Mouse (Mus musculus) lung, adult 2 months (tissue): ENCODE results near the gene Usp3. TPM values are rescaled to one million over a fixed set of nuclear protein-coding genes. Genes with fewer than 3 reads are reported as not detected.
A peak's percentile ranks its signal among the peaks of the same experiment; 100 is the strongest.

Experiments
- DNase-seq: peaks from one replicate; pipeline ENCODE4 v3.0.0; 2022
- H3K4me1 ChIP-seq: fragments of 200-500 bp; 2 replicates; pipeline ENCODE4 v1.6.1; 2011; ENCODE audit warnings: low read length; ENCODE audit not compliant: control insufficient read depth, insufficient read depth
- H3K4me3 ChIP-seq: fragments of 200-500 bp; replicated peaks from 2 replicates; pipeline ENCODE3; 2011; ENCODE audit warnings: low read depth, mild to moderate bottlenecking, control low read depth, low read length; ENCODE audit errors: extremely low read depth
- CTCF ChIP-seq: fragments of 200-500 bp; IDR thresholded peaks from 2 replicates; pipeline ENCODE4 v1.5.1; 2011; ENCODE audit warnings: mild to moderate bottlenecking, low read length, control low read depth; ENCODE audit not compliant: insufficient read depth
- POLR2A ChIP-seq: fragments of 200-500 bp; IDR thresholded peaks from 2 replicates; pipeline ENCODE4 v1.6.1; 2011; ENCODE audit warnings: low read depth, mild to moderate bottlenecking, control low read depth, low read length, borderline replicate concordance; ENCODE audit errors: extremely low read depth
- WGBS: fragments of 180-500 bp; shearing (Covaris S2); methylation state at CpG from one replicate; pipeline ENCODE4 v1.1.7; 2018; 5-methylcytosine and 5-hydroxymethylcytosine counted together
- polyA plus RNA-seq: library from polyadenylated mRNA; depleted of rRNA; stranded (reverse); fragments of >200 nt; gene quantifications from 2 replicates; pipeline ENCODE4 v1.2.3, GENCODE M21; 2012

Usp3 gene
- polyA plus RNA-seq, 1 experiment = 15.6 TPM

DNA sequence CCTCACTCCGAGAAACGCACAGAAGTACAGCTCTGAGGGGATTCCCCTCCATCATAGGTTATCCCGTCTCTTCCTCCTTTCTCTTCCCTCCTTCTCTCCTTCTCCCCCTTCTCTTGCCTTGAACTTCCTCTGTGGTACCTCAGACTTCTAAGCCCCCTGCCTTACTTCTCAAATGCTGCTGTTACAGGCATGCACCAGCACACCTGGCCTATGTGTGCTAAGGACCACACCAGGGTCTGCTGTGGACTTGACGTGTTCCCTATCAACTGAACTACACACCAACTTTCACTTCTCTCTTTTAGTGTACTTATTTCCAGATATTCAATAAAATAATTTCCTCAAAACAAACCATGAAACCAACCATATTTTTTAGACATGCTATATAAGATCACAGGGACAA is 50.2 kb downstream of the Usp3 start:
- Histone ChIP-seq H3K4me1 (no peaks in the 10 kb centered on the region), H3K4me3 (no peak overlapping the region)
- no peak for TF ChIP-seq CTCF
- TF ChIP-seq POLR2A = no peak
- DNase-seq = no peak
- 81% methylated on average over 4 of the region's 4 CpGs for WGBS

DNA sequence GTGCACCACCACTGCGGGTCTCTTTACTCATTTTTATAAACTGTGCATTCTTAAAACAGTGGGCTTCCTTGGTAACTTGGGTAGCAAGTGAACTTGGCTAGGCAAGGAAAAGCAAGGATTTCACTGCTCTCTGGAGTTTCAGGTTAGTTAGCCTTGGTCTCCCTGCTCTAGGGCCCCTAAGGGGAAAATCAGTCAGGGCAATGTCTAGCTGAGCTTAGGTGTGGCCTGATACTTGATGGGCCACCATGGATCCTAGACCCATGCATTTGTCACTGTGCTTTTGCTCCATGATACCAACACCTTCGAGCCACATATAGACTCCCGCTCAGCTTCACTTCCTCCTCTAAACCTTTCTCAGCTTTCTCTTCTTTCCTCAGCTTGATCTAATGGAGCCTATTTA is 71.3 kb downstream of the Usp3 start:
- 96% methylated on average over 3 of the region's 3 CpGs for WGBS
- H3K4me1 ChIP-seq = no peaks in the 10 kb centered on the region
- no peak for DNase-seq
- no peak overlapping the region for H3K4me3 ChIP-seq
- TF ChIP-seq CTCF = no peak
- TF ChIP-seq POLR2A = no peak

DNA sequence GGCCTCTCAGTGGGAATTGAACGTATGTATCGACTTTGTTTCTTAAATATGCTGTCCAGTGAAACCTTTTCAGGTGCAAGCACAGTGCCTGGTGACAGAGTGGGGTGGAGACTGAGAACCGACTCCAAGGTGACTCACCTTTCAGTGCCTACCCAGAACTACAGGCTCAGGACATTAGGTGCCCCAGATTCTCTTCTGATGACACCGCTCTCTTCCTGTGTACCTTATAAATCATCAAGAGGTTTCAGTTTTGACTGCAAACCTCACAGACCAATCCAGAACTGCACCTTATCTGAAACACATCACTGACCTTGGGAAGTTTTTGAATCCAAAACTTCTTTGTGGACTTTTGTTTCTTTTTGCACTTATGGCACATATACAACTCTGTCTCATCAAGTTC is 72.6 kb downstream of the Usp3 start:
- Histone ChIP-seq H3K4me1 (no peaks in the 10 kb centered on the region), H3K4me3 (no peak overlapping the region)
- no peak for DNase-seq
- TF ChIP-seq POLR2A (no peak), CTCF (no peak)
- WGBS = 84% methylated on average over 4 of the region's 4 CpGs

DNA sequence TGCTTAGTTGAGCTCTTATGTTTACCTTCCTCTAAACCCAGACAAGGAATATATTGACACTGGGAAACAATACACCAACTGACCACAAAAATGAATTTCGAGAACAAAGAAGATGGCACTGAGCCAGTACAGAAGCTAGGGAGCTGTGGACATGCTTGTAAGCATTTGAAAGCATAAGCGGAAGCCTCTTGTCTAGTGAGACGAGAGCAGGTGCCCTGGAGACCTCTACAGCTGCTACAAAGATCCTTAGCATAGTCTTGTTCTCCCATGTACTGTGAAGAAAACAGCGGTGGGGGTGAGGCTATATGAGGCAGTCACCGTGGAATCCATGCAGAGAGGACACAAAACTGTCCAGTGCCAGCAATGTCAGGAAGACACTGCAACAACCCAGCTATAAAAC is 74.0 kb downstream of the Usp3 start:
- Histone ChIP-seq H3K4me3 (no peak overlapping the region), H3K4me1 (peaks cover 6% of the 10 kb centered on the region; the same call in 1 of the 2 replicates)
- no peak for DNase-seq
- WGBS = 36% methylated on average over 5 of the region's 5 CpGs
- no peak for TF ChIP-seq CTCF

DNA sequence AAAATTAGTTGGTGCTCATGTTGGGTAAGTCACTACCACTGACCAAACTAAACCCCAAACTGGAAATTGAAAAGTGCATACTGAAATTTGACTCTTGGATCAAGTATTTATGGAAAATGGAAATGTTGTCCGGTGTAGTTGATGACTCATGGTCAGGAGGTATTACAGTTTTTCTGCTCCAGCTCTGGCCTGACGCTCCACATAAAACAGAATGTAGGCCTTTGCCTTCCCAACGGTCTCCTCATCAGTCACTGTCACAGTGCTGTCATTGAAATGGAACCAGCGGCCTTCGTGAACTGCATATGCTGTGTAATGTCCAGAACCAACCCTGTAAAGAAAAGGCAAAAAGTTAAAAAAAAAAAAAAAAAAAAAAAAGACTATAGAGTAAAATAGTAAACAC is 74.7 kb downstream of the Usp3 start:
- H3K4me1 ChIP-seq = peaks cover 12% of the 10 kb centered on the region; the same call in 1 of the 2 replicates
- H3K4me3 ChIP-seq = no peak overlapping the region
- WGBS = 65% methylated on average over 5 of the region's 5 CpGs
- DNase-seq = no peak
- TF ChIP-seq CTCF (no peak), POLR2A (no peak)

DNA sequence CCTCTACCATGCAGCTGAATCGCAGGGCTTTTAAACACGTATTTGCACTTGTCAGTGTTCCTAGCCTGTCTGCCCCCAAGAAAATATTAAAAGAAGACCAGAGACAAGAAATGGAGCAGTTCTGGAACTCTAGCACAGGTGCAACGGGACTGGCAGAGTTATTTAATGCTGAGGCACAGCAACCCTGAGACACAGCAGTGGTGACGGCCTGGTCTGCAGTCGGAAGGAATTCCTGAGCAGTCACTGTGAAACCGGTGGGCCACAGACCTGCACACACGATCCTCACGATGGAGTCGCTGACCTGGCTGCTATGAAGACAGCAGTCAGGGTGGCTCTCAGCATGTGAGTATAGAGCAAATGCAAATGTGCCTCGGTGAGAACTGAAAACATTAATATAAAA is 75.2 kb downstream of the Usp3 start:
- no peak for DNase-seq
- TF ChIP-seq POLR2A = no peak
- no peak for TF ChIP-seq CTCF
- no peak overlapping the region for H3K4me3 ChIP-seq
- 94% methylated on average over 10 of the region's 10 CpGs for WGBS
- H3K4me1 ChIP-seq = peaks cover 12% of the 10 kb centered on the region; the same call in 1 of the 2 replicates

DNA sequence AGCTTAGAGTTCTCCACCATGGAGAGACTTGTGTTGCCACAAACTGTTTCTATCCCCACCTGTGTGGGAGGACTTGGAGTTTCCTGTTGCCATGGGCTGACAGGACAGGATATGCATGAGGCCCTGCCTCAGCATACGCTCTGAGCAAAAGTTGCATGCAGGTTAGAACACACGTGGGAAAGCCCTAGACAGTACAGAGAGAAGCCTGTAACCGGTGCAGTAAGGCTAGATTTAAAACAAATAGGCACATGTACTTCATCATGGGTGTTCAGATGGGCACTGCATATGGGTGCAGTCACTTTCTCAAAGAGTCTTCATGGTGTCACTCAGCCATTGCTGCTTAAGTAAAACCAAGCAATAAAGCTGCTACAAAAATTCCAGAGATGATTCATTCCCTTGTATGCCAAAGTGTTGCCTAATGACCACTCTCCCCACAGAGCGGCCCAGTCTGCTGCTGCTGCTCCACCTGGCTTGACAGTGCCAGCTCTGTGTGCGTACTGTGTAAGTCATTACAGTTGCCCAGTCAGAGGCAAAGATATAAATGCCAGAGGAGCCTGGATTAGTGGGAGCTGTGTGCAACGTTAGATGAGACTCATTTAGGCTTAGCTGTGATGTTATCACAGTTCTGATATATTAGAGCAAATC is 76.5 kb downstream of the Usp3 start:
- TF ChIP-seq CTCF = no peak
- no peak for TF ChIP-seq POLR2A
- Histone ChIP-seq H3K4me3 (no peak overlapping the region), H3K4me1 (peaks cover 16% of the 10 kb centered on the region; the same call in 1 of the 2 replicates)
- DNase-seq = no peak
- WGBS = 68% methylated on average over 6 of the region's 6 CpGs

DNA sequence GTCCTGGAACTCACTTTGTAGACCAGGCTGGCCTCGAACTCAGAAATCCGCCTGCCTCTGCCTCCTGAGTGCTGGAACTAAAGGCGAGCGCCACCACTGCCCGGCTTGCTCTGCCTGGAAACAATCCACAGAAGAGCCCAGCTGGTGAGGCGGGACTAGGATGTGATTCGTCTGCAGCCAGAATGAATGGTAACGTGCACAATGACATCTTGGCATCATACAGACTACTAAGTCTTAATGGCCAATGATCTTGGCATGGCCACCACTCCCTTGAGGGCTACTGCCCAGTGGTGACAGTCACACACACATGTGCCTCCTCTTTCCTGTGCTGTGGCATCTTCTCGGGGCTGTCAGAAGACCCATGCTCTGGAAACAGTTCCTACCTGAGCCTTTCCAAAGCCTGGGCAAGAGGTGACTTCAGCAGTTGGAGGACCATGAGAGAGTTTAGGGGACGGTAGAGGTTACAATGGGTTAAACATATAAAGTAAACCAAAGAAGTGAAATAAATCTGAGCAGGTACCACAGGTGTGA is 77.2 kb downstream of the Usp3 start:
- no peak for DNase-seq
- Histone ChIP-seq H3K4me3 (no peak overlapping the region), H3K4me1 (peaks cover 16% of the 10 kb centered on the region; the same call in 1 of the 2 replicates)
- no peak for TF ChIP-seq CTCF
- TF ChIP-seq POLR2A = no peak
- 90% methylated on average over 10 of the region's 10 CpGs for WGBS

DNA sequence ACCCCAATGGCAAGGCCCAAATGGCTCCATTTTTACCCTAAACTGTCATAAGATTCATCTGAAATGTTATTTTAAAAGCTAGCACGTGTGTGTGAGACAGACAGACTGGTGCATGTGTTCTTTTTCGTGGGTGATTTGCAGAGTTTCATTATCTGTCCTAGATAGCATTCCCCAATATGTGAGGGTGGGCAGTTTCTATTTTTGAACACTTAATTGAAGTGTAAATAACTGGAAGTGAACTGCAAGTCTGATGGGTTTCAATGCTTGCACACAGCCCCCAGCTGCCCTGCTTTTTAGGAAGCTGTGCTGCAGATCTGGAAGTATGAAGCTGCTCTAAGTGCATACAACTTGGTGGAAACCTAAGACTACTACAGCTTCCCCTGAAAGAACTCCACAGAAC is 77.8 kb downstream of the Usp3 start:
- H3K4me1 ChIP-seq = peaks cover 16% of the 10 kb centered on the region; the same call in 1 of the 2 replicates
- WGBS = 60% methylated on average over 2 of the region's 2 CpGs
- DNase-seq = no peak
- H3K4me3 ChIP-seq = no peak overlapping the region
- TF ChIP-seq POLR2A (no peak), CTCF (no peak)

DNA sequence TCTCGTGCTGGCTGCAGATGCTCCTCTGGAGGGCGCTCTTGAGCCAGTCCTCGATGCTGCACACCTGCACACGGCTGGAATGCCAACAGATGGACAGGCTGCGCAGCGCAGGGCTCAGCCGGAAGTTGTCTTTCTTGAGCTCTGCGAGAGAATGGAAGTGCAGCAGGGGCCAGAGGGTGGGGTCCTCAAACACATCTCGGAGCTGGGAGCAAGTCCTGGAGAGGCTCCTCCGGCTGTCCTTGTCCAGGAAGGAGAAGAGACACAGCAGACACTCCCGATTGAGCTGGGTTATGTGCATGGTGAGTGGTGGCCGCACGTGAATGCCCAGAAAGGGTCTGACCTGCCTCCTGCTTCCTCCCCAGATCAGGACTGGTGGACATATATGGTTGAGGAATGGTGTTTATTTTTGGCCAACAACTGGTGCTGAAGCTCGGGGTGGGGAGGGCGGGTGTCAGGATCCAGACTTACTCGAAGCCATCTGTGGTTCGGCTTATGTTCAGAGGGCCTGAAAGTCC is 78.6 kb downstream of the Usp3 start, which contains the start of gene Fbxl22:
Gene Fbxl22, minus strand, starts transcription at position 338 of the 515 bp plus-strand sequence.
- DNase-seq = peak; percentile 72
- TF ChIP-seq POLR2A = no peak
- TF ChIP-seq CTCF = peak; percentile 66; the same call in 1 of the 2 replicates
- no peak within 1 kb of the TSS for H3K4me3 ChIP-seq
- H3K4me1 ChIP-seq = peaks cover 16% of the 10 kb centered on the region; the same call in 1 of the 2 replicates
- WGBS = 45% methylated on average over 17 of the region's 17 CpGs
